Mouse (Mus musculus) telencephalon, adult 2 months (tissue): ENCODE measurements around the gene Nf1.

Experiments
- DNase-seq: peaks from one replicate; pipeline ENCODE4 v3.0.0-alpha.2; 2011; ENCODE audit warnings: low read depth, low spot score

The Nf1 gene

GRCm38 (mm10) chr11:79527739-79528384 is 188.4 kb downstream of the Nf1 start:
- DNase-seq: no peak

DNA sequence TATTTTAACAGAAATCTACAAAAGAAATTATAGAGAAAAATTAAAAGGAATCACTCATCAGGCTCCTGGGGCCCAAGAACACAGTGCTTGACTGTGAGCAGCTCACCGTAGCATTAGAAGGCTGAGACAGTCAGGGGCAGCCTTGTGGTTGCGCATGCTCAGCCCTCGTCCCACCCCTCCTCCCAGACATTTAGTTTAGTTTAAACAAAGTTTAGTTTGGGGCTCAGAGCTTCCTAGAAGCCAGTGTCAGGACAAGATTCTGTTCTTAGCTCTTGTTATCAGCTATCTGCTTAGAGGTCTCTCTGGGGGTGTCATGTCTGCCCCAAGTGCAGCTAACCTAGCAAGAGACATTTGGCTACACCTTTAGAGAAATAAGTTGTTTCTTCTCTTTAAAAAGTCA is 189.1 kb downstream of the Nf1 start:
- DNase-seq: no peak

GRCm38 (mm10) chr11:79529226-79529625 is 189.7 kb downstream of the Nf1 start:
- no peak for DNase-seq

GRCm38 (mm10) chr11:79529736-79530135 is 190.2 kb downstream of the Nf1 start:
- no peak for DNase-seq

- DNase-seq: peak; percentile 62
Observed at GRCm38 (mm10) chr11:79530333-79530761, 190.9 kb downstream of the Nf1 start, which contains the start of the genes Evi2 and Evi2a. TSS of gene Evi2 (minus strand) at chr11:79530589. TSS of gene Evi2a (minus strand) at chr11:79530609.

GRCm38 (mm10) chr11:79530774-79531173 is 191.3 kb downstream of the Nf1 start:
- DNase-seq: no peak

DNA sequence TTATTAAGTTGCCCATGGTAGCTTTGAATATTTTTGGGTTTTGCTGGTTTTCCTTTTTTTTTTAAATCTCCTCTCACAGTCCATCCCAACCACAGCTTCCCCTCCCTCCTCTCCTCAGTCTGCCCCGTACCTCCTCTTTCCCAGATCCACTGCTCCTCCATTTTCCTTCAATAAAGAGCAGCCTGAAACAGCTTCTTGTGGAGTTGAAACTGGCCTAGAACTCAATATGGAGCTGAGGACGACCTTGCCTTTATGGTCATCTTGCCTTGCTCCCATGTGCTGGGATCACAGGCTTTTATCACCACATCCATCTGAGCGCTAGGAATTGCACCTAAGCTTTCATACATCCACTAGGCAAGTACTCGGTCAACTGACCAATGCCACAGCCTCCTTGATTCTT is 192.0 kb downstream of the Nf1 start:
- DNase-seq: no peak

DNA sequence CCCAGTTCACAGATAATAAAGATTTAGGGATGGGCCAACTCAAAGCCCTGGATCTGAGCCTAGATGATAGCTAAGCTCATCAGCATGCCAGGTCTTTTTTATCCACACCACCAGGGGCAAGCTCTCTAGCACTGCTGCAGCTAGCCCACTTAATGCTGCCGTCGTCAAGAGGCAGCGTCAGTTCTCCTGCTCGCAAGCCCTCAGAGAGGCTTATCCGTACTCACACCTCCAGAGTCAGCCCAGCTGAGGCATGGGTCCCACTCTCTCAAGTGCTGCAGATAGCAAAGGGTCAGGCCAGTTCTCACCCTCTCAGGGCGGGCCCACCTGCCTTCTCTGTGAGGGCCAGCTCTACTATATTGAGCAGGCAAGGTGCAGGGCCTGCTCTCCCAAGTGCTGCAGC is 193.8 kb downstream of the Nf1 start:
- DNase-seq: no peak

- no peak for DNase-seq
Observed at GRCm38 (mm10) chr11:79533950-79534690, 194.6 kb downstream of the Nf1 start.

DNA sequence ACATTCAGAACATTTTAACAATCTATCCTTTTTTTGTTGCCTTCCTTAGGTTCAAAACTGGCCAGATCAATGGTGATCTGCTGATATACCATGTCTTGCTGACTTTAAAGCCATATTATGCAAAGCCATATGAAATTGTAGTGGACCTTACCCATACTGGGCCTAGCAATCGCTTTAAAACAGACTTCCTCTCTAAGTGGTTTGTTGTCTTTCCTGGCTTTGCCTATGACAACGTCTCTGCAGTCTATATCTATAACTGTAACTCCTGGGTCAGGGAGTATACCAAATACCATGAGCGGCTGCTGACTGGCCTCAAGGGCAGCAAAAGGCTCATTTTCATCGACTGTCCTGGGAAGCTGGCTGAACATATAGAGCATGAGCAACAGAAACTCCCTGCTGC is 196.1 kb downstream of the Nf1 start:
- DNase-seq: no peak

DNA sequence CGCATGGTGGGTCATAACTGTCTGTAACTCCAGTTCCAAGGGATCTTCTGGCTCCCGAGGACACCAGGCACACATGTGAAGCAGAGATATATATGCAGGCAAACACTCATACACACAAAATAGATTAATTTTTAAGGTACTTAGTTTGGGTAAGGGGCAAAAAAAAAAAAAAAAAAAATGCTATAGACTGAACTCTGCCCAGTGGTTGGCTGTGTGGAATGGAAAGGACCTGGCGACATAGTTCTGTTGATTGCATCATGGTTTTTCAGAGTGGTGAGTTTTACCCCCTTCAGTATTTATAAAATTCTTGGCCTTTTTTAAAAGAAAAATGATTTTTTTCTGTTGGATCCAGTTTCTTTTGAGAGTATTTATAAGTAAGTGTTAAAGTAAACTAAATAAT is 196.8 kb downstream of the Nf1 start:
- DNase-seq: no peak

DNA sequence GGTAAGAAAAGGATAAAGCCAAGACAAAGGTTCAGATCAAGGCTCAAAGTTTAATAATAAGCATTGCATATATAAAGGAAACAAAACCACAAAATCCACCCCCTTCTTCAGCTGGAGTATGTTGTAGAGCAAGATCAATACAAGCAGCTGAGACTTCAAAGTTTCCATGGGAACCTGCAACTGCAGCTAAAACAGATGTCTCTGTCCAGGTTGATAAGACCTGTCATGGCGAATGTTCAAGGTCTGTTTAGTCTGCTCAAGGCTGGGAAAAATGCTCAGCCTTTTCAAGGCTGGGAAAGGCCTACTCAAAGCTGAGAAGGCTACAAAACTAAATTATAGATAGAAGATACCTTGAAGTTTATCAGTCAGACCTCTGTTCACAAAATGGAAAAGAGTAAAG is 213.1 kb downstream of the Nf1 start:
- DNase-seq: no peak

DNA sequence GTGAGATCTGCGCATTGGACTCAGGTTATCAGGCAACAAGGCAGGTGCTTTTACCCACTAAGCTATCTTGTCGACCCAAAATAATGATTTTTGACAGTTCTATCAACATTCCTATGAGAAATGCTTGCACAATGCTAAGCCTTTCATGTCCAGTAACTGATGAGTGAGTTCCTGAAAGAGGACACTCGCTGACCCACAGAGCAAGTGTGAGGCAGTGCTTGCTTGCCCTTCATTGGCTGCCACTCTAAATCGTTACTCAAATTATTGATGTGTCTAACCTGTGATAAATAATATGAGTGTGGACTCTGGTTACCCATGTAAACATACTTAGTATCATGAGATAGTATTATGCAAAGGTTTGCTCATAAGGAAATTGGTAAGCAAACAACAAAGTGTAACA is 221.0 kb downstream of the Nf1 start:
- DNase-seq: no peak

GRCm38 (mm10) chr11:79563493-79563892 is 224.0 kb downstream of the Nf1 start:
- no peak for DNase-seq

DNA sequence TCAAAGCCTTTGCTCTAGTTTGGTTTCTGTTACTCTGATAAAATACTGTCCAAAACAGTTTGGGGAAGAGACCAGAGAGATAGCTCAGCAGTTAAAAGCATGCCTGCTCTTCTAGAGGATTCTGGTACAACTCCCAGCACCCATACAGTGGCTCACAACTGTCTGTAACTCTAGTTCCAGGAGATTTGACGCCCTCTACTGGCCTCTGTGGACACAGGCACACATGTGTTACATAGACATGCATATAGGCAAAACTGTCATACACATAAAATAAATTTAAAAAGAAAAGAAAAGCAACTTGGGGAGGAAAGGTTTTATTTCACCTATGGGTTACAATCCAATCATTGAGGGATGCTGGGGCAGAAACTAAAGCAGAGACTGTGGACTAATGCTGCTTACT is 227.5 kb downstream of the Nf1 start:
- no peak for DNase-seq

DNA sequence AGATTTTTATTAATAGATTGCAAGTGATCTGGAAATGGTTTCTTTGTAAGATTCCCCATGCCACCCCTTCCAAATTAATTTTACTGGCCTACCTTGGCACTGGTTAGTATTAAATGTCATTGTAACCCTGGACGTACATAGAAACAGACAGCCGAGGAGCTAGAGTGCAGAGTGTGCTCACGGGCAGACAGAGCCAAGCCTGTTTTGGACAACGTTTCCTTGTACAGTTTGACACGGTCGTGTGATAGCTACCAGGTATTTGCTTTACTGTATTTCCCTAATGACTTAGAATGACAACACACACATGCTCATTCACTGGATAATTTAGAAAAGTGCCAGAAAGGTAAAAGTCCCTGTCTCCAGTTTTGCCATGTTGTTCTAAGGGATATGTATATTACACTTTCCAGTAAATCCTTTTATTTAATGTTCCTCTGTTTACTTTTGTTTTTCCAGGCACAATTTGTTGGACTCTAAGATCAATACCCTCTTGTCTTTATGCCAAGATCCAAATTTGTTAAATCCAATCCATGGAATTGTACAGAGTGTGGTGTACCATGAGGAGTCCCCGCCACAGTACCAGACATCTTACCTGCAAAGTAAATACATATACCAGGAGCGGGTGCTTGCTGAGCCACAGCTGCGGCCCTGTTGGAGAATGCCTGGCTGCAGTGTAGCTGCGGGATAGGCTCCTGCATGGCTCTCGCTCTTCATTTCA is 228.9 kb downstream of the Nf1 start:
- no peak for DNase-seq

GRCm38 (mm10) chr11:79570319-79570718 is 230.8 kb downstream of the Nf1 start:
- DNase-seq: no peak

DNA sequence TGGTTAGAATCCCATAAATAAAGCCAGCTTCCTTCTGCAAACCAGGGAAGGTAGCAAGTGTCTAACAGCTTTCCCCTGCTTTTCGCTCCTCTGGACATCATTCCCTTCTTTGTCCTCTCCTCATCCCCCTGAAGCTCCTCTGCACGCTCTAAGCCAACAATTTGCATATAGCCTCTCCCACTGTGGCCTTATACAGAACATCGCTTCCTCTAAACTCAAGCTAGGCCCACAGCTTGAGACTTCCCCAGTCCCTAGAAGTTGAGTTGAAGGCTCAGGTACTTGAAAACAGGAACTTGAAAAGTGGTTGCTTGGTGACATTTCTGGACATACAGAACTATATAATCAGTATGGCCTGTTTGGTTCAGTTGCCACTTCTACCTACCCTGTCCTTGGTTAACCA is 234.3 kb downstream of the Nf1 start:
- DNase-seq: no peak

DNA sequence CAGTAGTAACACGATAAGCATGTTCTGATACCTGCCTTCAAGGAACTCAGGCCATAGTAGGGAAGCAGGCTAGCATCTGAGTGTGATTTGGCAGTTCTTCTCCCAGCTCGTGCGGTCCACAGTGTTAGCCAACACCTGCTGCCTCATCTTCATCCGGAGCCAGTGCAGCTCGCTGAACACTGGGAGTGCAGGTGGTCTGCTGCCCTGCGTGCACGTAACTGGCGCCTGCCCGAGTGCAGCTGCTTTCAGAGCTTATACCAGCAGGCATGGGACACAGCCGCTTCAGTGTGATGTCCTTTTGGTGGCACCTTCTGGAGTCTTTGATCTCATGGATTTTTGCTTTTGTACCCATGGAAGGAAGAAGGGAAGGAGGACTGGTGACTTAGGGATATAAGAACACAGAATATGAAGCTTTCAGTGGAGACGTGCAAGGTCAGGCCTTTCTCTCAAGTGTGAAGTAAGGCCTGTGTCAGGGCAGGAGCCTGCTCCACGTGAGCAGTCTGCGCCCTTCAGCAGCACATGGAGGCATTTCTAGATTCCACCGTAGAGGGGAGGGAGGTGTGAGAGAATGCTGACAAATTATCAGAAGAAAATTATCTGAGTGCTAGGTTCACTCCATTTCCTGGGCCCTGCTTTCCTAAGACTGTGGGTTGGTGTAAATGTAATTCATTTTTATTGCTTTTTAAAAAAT is 236.0 kb downstream of the Nf1 start:
- no peak for DNase-seq

DNA sequence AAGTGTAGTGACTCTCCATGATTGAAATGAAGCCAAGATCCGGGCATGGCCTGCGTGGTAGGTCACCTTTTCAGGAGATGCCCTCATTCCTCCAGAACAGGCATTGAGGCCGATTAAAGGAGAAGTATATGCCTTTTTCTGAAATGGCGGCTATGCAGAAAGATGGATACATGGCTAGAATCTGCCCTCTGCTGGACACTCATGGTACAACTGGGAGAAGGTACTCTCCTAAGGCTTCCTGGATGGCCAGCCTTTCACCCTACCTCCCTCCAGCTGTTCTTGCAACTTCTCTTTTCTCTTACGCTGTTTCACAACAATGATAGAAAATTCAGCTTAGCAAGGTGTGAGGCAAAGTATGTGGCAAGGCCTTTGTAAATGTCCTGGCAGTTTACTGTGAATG is 238.2 kb downstream of the Nf1 start:
- no peak for DNase-seq

DNA sequence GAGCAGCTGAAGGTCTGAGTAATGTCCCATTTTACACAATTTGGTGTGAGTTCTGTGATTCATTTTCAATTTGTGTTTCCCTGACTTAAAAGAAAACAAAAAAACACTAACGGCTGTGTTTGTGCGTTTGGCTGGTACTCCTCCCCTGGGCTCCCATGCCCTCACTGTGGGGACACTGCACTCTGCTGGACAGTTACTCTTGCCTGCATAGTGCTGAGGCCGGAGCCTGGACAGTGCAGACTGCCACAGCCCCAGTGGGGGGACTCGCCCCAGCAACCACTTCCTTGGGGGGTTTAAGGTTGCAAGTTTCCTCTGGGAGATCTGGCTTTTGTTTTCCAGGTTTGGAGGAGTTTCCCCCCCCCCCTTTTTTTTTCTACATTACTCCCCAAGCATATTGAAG is 241.2 kb downstream of the Nf1 start:
- no peak for DNase-seq

- DNase-seq: no peak
Observed at GRCm38 (mm10) chr11:79581257-79581656, 241.8 kb downstream of the Nf1 start.
